Mouse (Mus musculus): ENCODE measurements around the gene St5. TPM values are rescaled to one million over a fixed set of nuclear protein-coding genes. Genes with fewer than 3 reads are reported as not detected.

The St5 gene
- polyA plus RNA-seq, 1 experiment from 2014 or later: 11.0 TPM

DNA sequence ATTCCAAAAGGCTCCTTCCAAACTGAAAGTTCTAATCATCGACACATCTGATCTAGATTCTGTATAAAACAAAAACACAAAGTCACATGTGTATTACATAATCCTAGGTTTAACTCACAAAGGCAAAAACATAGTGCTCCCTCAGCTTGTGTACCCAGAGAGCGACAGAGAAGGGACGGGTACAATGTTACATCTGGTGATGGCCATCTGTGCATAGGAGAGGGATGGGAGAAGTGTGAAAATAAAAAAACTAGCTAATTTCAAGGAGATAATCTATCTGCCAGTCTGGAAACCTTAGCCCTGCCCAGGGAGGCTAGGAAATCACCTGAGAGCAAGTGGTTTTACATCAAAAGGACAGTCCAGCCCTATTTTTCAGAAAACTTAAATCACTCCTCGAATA lies 40.8 kb downstream of the St5 start:
- no peaks in the 10 kb centered on the region for H3K27me3 ChIP-seq (replicated peaks; ENCODE audit: control insufficient read depth, insufficient read depth, low read length)
- no peaks in the 10 kb centered on the region for H3K9me3 ChIP-seq (replicated peaks; ENCODE audit: control insufficient read depth, low read length)
- WGBS: 53% methylated on average over 4 of the region's 4 CpGs
- H3K36me3 ChIP-seq (ENCODE audit: control insufficient read depth, insufficient read depth, low read length): no peaks in the 10 kb centered on the region
- no peaks in the 10 kb centered on the region; the same call in 1 of the 2 replicates for H3K4me1 ChIP-seq (ENCODE audit: control insufficient read depth, insufficient read depth, low read length)
- no peak overlapping the region for H3K4me3 ChIP-seq (ENCODE audit: low read depth, low read length)
- no peak overlapping the region for H3K4me2 ChIP-seq (ENCODE audit: low read length)
- DNase-seq (ENCODE audit: low spot score) (peak; percentile 20), ATAC-seq (no peak)
- H3K27ac ChIP-seq (ENCODE audit: low read depth, low read length): no peak overlapping the region
- H3K9ac ChIP-seq (ENCODE audit: low read length): no peak overlapping the region

- H3K4me3 ChIP-seq (ENCODE audit: low read depth, low read length): no peak overlapping the region
- no peak for DNase-seq (ENCODE audit: low spot score)
- H3K4me1 ChIP-seq (ENCODE audit: control insufficient read depth, insufficient read depth, low read length): no peaks in the 10 kb centered on the region; the same call in 1 of the 2 replicates
- ATAC-seq: no peak
- H3K9me3 ChIP-seq (replicated peaks; ENCODE audit: control insufficient read depth, low read length): no peaks in the 10 kb centered on the region
- no peak overlapping the region for H3K9ac ChIP-seq (ENCODE audit: low read length)
- H3K36me3 ChIP-seq (ENCODE audit: control insufficient read depth, insufficient read depth, low read length): no peaks in the 10 kb centered on the region
- 95% methylated on average over 2 of the region's 2 CpGs for WGBS
- no peak overlapping the region for H3K27ac ChIP-seq (ENCODE audit: low read depth, low read length)
- no peak overlapping the region for H3K4me2 ChIP-seq (ENCODE audit: low read length)
- no peaks in the 10 kb centered on the region for H3K27me3 ChIP-seq (replicated peaks; ENCODE audit: control insufficient read depth, insufficient read depth, low read length)
Observed at GRCm38 (mm10) chr7:109659278-109659677, 44.1 kb downstream of the St5 start.

GRCm38 (mm10) chr7:109657884-109658283 lies 45.5 kb downstream of the St5 start:
- no peak for ATAC-seq
- WGBS: 84% methylated on average over 6 of the region's 6 CpGs

GRCm38 (mm10) chr7:109654871-109655270 lies 48.5 kb downstream of the St5 start:
- Histone ChIP-seq H3K9me3 (replicated peaks; ENCODE audit: control insufficient read depth, low read length) (no peaks in the 10 kb centered on the region), H3K9ac (ENCODE audit: low read length) (no peak overlapping the region), H3K4me1 (ENCODE audit: control insufficient read depth, insufficient read depth, low read length) (no peaks in the 10 kb centered on the region), H3K4me3 (ENCODE audit: low read depth, low read length) (no peak overlapping the region), H3K27me3 (replicated peaks; ENCODE audit: control insufficient read depth, insufficient read depth, low read length) (no peaks in the 10 kb centered on the region), H3K36me3 (ENCODE audit: control insufficient read depth, insufficient read depth, low read length) (no peaks in the 10 kb centered on the region), H3K27ac (ENCODE audit: low read depth, low read length) (no peak overlapping the region), H3K4me2 (ENCODE audit: low read length) (no peak overlapping the region)
- WGBS: 84% methylated on average over 5 of the region's 5 CpGs
- no peak for DNase-seq (ENCODE audit: low spot score)
- no peak for ATAC-seq

More at GRCm38 (mm10) chr7:109657884-109658283, 45.5 kb downstream of the St5 start:
- Histone ChIP-seq H3K27me3 (replicated peaks; ENCODE audit: control insufficient read depth, insufficient read depth, low read length) (no peaks in the 10 kb centered on the region), H3K4me3 (ENCODE audit: low read depth, low read length) (no peak overlapping the region), H3K27ac (ENCODE audit: low read depth, low read length) (no peak overlapping the region), H3K9me3 (replicated peaks; ENCODE audit: control insufficient read depth, low read length) (no peaks in the 10 kb centered on the region), H3K9ac (ENCODE audit: low read length) (no peak overlapping the region), H3K36me3 (ENCODE audit: control insufficient read depth, insufficient read depth, low read length) (no peaks in the 10 kb centered on the region), H3K4me2 (ENCODE audit: low read length) (no peak overlapping the region), H3K4me1 (ENCODE audit: control insufficient read depth, insufficient read depth, low read length) (no peaks in the 10 kb centered on the region; the same call in 1 of the 2 replicates)
- DNase-seq (ENCODE audit: low spot score): no peak

DNA sequence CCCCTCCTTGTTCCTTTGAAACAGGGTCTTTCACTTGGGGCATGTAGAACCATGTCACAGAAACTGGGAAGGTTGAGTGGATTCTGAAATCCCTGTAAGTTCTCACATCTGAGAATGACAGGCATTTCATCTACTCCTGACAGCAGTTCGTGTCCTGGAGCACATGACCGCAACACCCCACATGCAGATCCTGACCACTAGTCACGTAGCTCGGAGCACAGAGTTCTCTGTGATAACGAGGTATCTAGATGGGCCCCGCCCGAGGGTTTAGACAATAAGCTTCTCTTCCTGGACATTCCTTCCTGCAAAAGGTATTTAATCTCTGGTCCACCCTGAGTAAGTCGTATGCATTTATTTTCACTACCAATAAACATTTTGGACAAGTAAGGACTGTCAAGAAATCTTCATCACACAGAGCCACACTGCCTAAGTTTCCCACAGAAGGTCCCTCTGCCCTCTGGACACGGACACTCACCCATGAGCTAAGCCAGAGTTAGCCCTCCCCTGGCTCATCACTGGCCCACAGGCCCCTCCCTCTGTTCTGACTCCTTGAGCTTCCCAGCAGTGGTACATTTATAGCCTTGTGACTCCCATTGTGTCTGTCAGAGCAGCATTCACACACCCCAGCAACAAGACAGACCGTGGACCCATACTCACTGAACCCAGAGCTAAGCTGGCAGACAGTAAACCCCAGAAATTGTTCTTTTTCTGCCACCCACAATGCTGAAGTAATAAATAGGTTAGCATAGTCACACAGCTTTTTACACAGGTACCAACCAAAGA lies 54.4 kb downstream of the St5 start:
- H3K27ac ChIP-seq (ENCODE audit: low read depth, low read length): no peak overlapping the region
- no peak overlapping the region for H3K4me2 ChIP-seq (ENCODE audit: low read length)
- DNase-seq (ENCODE audit: low spot score) (no peak), ATAC-seq (no peak)
- no peak overlapping the region for H3K9ac ChIP-seq (ENCODE audit: low read length)
- no peaks in the 10 kb centered on the region for H3K27me3 ChIP-seq (replicated peaks; ENCODE audit: control insufficient read depth, insufficient read depth, low read length)
- no peaks in the 10 kb centered on the region for H3K9me3 ChIP-seq (replicated peaks; ENCODE audit: control insufficient read depth, low read length)
- 73% methylated on average over 10 of the region's 10 CpGs for WGBS
- H3K36me3 ChIP-seq (ENCODE audit: control insufficient read depth, insufficient read depth, low read length): no peaks in the 10 kb centered on the region
- no peaks in the 10 kb centered on the region for H3K4me1 ChIP-seq (ENCODE audit: control insufficient read depth, insufficient read depth, low read length)
- H3K4me3 ChIP-seq (ENCODE audit: low read depth, low read length): no peak overlapping the region

GRCm38 (mm10) chr7:109646574-109646973 lies 56.8 kb downstream of the St5 start:
- no peak for ATAC-seq
- DNase-seq (ENCODE audit: low spot score): no peak
- no peaks in the 10 kb centered on the region for H3K4me1 ChIP-seq (ENCODE audit: control insufficient read depth, insufficient read depth, low read length)

GRCm38 (mm10) chr7:109643305-109643994 lies 60.0 kb downstream of the St5 start:
- no peaks in the 10 kb centered on the region for H3K9me3 ChIP-seq (replicated peaks; ENCODE audit: control insufficient read depth, low read length)
- H3K36me3 ChIP-seq (ENCODE audit: control insufficient read depth, insufficient read depth, low read length): no peaks in the 10 kb centered on the region
- H3K27me3 ChIP-seq (replicated peaks; ENCODE audit: control insufficient read depth, insufficient read depth, low read length): no peaks in the 10 kb centered on the region
- no peak for DNase-seq (ENCODE audit: low spot score)
- no peak overlapping the region for H3K27ac ChIP-seq (ENCODE audit: low read depth, low read length)
- H3K4me2 ChIP-seq (ENCODE audit: low read length): no peak overlapping the region
- H3K4me3 ChIP-seq (ENCODE audit: low read depth, low read length): no peak overlapping the region
- no peak for ATAC-seq
- H3K9ac ChIP-seq (ENCODE audit: low read length): no peak overlapping the region
- H3K4me1 ChIP-seq (ENCODE audit: control insufficient read depth, insufficient read depth, low read length): no peaks in the 10 kb centered on the region
- WGBS: 97% methylated on average over 18 of the region's 18 CpGs

More at GRCm38 (mm10) chr7:109646574-109646973, 56.8 kb downstream of the St5 start:
- Histone ChIP-seq H3K27me3 (replicated peaks; ENCODE audit: control insufficient read depth, insufficient read depth, low read length) (no peaks in the 10 kb centered on the region), H3K27ac (ENCODE audit: low read depth, low read length) (no peak overlapping the region), H3K36me3 (ENCODE audit: control insufficient read depth, insufficient read depth, low read length) (no peaks in the 10 kb centered on the region), H3K9me3 (replicated peaks; ENCODE audit: control insufficient read depth, low read length) (no peaks in the 10 kb centered on the region), H3K4me3 (ENCODE audit: low read depth, low read length) (no peak overlapping the region), H3K4me2 (ENCODE audit: low read length) (no peak overlapping the region), H3K9ac (ENCODE audit: low read length) (no peak overlapping the region)
- WGBS: 72% methylated on average over 3 of the region's 3 CpGs

DNA sequence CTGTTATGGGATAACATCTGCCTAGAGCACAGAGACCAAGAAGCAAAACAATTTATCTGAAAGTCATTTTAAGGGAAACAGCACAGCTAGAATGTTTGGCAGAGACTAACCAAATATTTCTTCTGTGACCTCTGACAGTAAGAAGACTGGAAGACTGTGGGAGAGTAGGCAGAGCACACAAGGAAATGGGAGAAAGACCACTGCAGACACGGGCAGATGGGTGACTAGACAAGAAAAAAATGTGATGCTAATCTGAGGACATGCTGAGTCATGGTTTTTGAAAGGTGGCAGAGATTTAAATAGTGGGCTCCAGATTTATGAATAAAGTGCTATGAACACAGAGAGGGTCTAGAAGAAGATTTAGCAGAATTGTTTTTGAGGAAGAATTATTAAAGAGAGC lies 61.4 kb downstream of the St5 start:
- 61% methylated on average over 1 of the region's 1 CpGs for WGBS
- Histone ChIP-seq H3K27me3 (replicated peaks; ENCODE audit: control insufficient read depth, insufficient read depth, low read length) (no peaks in the 10 kb centered on the region), H3K4me3 (ENCODE audit: low read depth, low read length) (no peak overlapping the region), H3K9ac (ENCODE audit: low read length) (no peak overlapping the region), H3K9me3 (replicated peaks; ENCODE audit: control insufficient read depth, low read length) (no peaks in the 10 kb centered on the region), H3K4me2 (ENCODE audit: low read length) (no peak overlapping the region), H3K27ac (ENCODE audit: low read depth, low read length) (no peak overlapping the region), H3K4me1 (ENCODE audit: control insufficient read depth, insufficient read depth, low read length) (no peaks in the 10 kb centered on the region), H3K36me3 (ENCODE audit: control insufficient read depth, insufficient read depth, low read length) (no peaks in the 10 kb centered on the region)
- DNase-seq (ENCODE audit: low spot score) (no peak), ATAC-seq (no peak)

GRCm38 (mm10) chr7:109641102-109641501 lies 62.3 kb downstream of the St5 start:
- H3K27me3 ChIP-seq (replicated peaks; ENCODE audit: control insufficient read depth, insufficient read depth, low read length): no peaks in the 10 kb centered on the region
- H3K4me1 ChIP-seq (ENCODE audit: control insufficient read depth, insufficient read depth, low read length): no peaks in the 10 kb centered on the region
- no peaks in the 10 kb centered on the region for H3K9me3 ChIP-seq (replicated peaks; ENCODE audit: control insufficient read depth, low read length)
- no peaks in the 10 kb centered on the region for H3K36me3 ChIP-seq (ENCODE audit: control insufficient read depth, insufficient read depth, low read length)
- H3K9ac ChIP-seq (ENCODE audit: low read length): no peak overlapping the region
- H3K4me2 ChIP-seq (ENCODE audit: low read length): no peak overlapping the region
- DNase-seq (ENCODE audit: low spot score): peak; percentile 16
- H3K4me3 ChIP-seq (ENCODE audit: low read depth, low read length): no peak overlapping the region
- no peak for ATAC-seq
- H3K27ac ChIP-seq (ENCODE audit: low read depth, low read length): no peak overlapping the region
- WGBS: 80% methylated on average over 8 of the region's 8 CpGs

Measured in forebrain, embryonic 14.5 days (tissue).